Mouse (Mus musculus): Measurements from ENCODE around the gene C1rb. TPM values are rescaled to one million over a fixed set of nuclear protein-coding genes. Genes with fewer than 3 reads are reported as not detected.

C1rb gene
- polyA plus RNA-seq, 1 experiment = not detected

GRCm38 (mm10) chr6:124582231-124582630 lies 12.1 kb downstream of the C1rb start:
- no peaks in the 10 kb centered on the region for H3K36me3 ChIP-seq (ENCODE audit: control insufficient read depth, insufficient read depth, low read length)
- H3K27me3 ChIP-seq (ENCODE audit: control insufficient read depth, insufficient read depth, low read length) = no peaks in the 10 kb centered on the region
- TF ChIP-seq CTCF (IDR thresholded peaks at IDR 0.05; ENCODE audit: extremely low read depth, insufficient read length, insufficient replicate concordance, low read depth, low read length) (no peak), POLR2A (IDR thresholded peaks at IDR 0.05; ENCODE audit: low read depth, low read length) (no peak)
- WGBS = 97% methylated on average over 1 of the region's 1 CpGs
- H3K27ac ChIP-seq (ENCODE audit: insufficient read depth, low read depth, low read length) = no peak overlapping the region
- H3K4me1 ChIP-seq (ENCODE audit: control insufficient read depth, insufficient read depth, insufficient read length, low read length) = no peaks in the 10 kb centered on the region
- no peak overlapping the region for H3K4me3 ChIP-seq (ENCODE audit: low read depth, low read length)

- Histone ChIP-seq H3K4me3 (ENCODE audit: low read depth, low read length) (no peak overlapping the region), H3K27ac (ENCODE audit: insufficient read depth, low read depth, low read length) (no peak overlapping the region), H3K36me3 (ENCODE audit: control insufficient read depth, insufficient read depth, low read length) (no peaks in the 10 kb centered on the region), H3K27me3 (ENCODE audit: control insufficient read depth, insufficient read depth, low read length) (no peaks in the 10 kb centered on the region), H3K4me1 (ENCODE audit: control insufficient read depth, insufficient read depth, insufficient read length, low read length) (no peaks in the 10 kb centered on the region)
- 62% methylated on average over 3 of the region's 3 CpGs for WGBS
- no peak for TF ChIP-seq CTCF (IDR thresholded peaks at IDR 0.05; ENCODE audit: extremely low read depth, insufficient read length, insufficient replicate concordance, low read depth, low read length)
These were observed 14.8 kb downstream of the C1rb start for GRCm38 (mm10) chr6:124584935-124585334.

GRCm38 (mm10) chr6:124585761-124586160 lies 15.7 kb downstream of the C1rb start:
- no peak overlapping the region for H3K4me3 ChIP-seq (ENCODE audit: low read depth, low read length)
- H3K4me1 ChIP-seq (ENCODE audit: control insufficient read depth, insufficient read depth, insufficient read length, low read length) = no peaks in the 10 kb centered on the region
- 87% methylated on average over 3 of the region's 3 CpGs for WGBS
- H3K27me3 ChIP-seq (ENCODE audit: control insufficient read depth, insufficient read depth, low read length) = no peaks in the 10 kb centered on the region
- no peaks in the 10 kb centered on the region for H3K36me3 ChIP-seq (ENCODE audit: control insufficient read depth, insufficient read depth, low read length)
- H3K27ac ChIP-seq (ENCODE audit: insufficient read depth, low read depth, low read length) = no peak overlapping the region
- TF ChIP-seq POLR2A (IDR thresholded peaks at IDR 0.05; ENCODE audit: low read depth, low read length) = no peak

DNA sequence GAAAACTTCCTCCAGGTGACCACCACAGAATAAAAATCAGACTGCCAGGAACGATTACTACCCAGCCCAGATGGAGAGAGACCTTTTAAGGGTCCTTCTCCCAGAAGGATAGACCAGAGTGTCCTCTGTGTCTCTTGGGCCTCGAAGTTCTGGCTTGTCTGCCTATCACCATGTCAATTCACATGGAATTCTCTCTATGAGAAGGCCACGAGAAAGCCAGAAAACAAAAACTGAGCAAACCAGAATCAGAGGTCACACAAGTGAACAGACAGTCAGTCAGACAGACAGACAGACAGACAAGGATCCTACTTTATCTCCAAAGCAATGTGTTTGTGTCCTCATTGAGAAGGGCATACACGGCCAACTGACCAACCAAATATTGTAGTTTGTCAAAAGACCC lies 16.2 kb downstream of the C1rb start:
- H3K36me3 ChIP-seq (ENCODE audit: control insufficient read depth, insufficient read depth, low read length) = no peaks in the 10 kb centered on the region
- no peak for TF ChIP-seq CTCF (IDR thresholded peaks at IDR 0.05; ENCODE audit: extremely low read depth, insufficient read length, insufficient replicate concordance, low read depth, low read length)
- TF ChIP-seq POLR2A (IDR thresholded peaks at IDR 0.05; ENCODE audit: low read depth, low read length) = no peak
- H3K27ac ChIP-seq (ENCODE audit: insufficient read depth, low read depth, low read length) = no peak overlapping the region
- no peaks in the 10 kb centered on the region for H3K27me3 ChIP-seq (ENCODE audit: control insufficient read depth, insufficient read depth, low read length)
- WGBS = 71% methylated on average over 4 of the region's 4 CpGs
- H3K4me3 ChIP-seq (ENCODE audit: low read depth, low read length) = no peak overlapping the region
- no peaks in the 10 kb centered on the region for H3K4me1 ChIP-seq (ENCODE audit: control insufficient read depth, insufficient read depth, insufficient read length, low read length)

DNA sequence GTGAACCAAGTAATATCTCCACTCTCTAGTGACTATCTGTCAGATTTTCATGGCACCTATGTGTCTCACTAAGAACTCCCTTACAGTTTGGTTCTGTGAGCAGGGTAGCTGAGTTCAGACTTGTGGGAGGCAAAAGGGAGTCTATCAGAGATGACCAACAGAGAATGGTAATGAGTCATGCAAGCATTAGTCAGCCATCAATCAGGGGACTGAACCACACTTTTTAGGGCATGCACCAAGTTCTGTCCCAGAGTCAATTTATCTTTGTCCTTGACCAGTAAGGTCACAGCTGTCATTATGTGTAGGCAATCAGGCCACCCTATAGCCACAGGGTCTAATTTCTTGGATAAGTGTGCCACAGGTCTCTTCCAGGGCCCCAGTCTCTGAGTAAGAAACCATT lies 18.7 kb downstream of the C1rb start:
- no peak overlapping the region for H3K4me3 ChIP-seq (ENCODE audit: low read depth, low read length)
- no peak overlapping the region for H3K27ac ChIP-seq (ENCODE audit: insufficient read depth, low read depth, low read length)
- no peaks in the 10 kb centered on the region for H3K36me3 ChIP-seq (ENCODE audit: control insufficient read depth, insufficient read depth, low read length)
- TF ChIP-seq CTCF (IDR thresholded peaks at IDR 0.05; ENCODE audit: extremely low read depth, insufficient read length, insufficient replicate concordance, low read depth, low read length) (no peak), POLR2A (IDR thresholded peaks at IDR 0.05; ENCODE audit: low read depth, low read length) (no peak)
- no peaks in the 10 kb centered on the region for H3K27me3 ChIP-seq (ENCODE audit: control insufficient read depth, insufficient read depth, low read length)
- H3K4me1 ChIP-seq (ENCODE audit: control insufficient read depth, insufficient read depth, insufficient read length, low read length) = no peaks in the 10 kb centered on the region

DNA sequence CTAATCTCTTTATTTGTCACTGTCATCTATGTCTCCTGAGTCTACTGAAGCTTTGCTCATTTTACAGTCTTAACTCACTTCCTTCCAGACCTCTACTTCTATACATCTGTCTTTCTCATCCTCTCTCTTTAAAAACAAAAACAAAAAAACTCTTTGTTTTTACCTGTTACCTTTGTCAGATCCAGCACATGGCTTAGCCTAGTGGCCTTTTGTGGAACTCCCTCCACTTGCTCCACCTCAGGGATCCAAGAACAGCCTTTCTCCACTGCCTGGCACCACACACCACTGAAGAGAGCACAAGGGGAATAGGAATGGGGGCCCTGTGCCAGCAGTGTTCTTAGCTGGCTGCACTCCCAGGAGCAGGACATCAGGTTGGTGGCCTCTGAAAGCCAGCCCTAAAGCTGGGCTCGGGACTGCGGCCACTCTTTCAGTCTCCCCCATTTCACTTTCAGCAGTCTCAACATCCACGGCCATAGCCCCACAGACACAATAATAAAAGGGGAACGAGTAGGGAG lies 22.1 kb downstream of the C1rb start:
- Histone ChIP-seq H3K4me1 (ENCODE audit: control insufficient read depth, insufficient read depth, insufficient read length, low read length) (no peaks in the 10 kb centered on the region), H3K27me3 (ENCODE audit: control insufficient read depth, insufficient read depth, low read length) (no peaks in the 10 kb centered on the region), H3K27ac (ENCODE audit: insufficient read depth, low read depth, low read length) (no peak overlapping the region), H3K4me3 (ENCODE audit: low read depth, low read length) (no peak overlapping the region), H3K36me3 (ENCODE audit: control insufficient read depth, insufficient read depth, low read length) (no peaks in the 10 kb centered on the region)
- 81% methylated on average over 4 of the region's 4 CpGs for WGBS
- TF ChIP-seq POLR2A (IDR thresholded peaks at IDR 0.05; ENCODE audit: low read depth, low read length) (no peak), CTCF (IDR thresholded peaks at IDR 0.05; ENCODE audit: extremely low read depth, insufficient read length, insufficient replicate concordance, low read depth, low read length) (no peak)

GRCm38 (mm10) chr6:124593121-124593520 lies 23.0 kb downstream of the C1rb start:
- Histone ChIP-seq H3K4me3 (ENCODE audit: low read depth, low read length) (no peak overlapping the region), H3K36me3 (ENCODE audit: control insufficient read depth, insufficient read depth, low read length) (no peaks in the 10 kb centered on the region), H3K27me3 (ENCODE audit: control insufficient read depth, insufficient read depth, low read length) (no peaks in the 10 kb centered on the region), H3K27ac (ENCODE audit: insufficient read depth, low read depth, low read length) (no peak overlapping the region), H3K4me1 (ENCODE audit: control insufficient read depth, insufficient read depth, insufficient read length, low read length) (no peaks in the 10 kb centered on the region)
- 73% methylated on average over 8 of the region's 8 CpGs for WGBS
- TF ChIP-seq CTCF (IDR thresholded peaks at IDR 0.05; ENCODE audit: extremely low read depth, insufficient read length, insufficient replicate concordance, low read depth, low read length) = no peak
- TF ChIP-seq POLR2A (IDR thresholded peaks at IDR 0.05; ENCODE audit: low read depth, low read length) = no peak

DNA sequence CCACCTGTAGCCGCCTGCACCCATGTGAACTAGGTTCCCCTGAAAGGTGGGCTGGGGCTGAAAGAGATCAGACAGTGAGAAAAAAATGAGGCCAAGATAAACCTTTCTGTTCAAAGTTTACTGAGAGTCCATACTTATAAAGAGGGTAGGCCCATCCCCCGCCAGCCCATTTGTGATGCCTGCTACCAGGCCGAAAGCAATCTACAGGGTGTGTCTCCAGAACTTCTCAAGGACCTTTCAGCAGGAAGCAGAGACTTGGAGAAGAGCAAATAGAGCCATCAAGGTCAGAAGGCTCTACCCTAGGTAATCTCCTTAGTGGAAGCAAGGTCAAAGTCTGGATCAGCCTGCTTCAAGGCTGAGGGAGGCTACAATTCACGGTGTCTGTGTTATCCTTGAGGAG lies 31.9 kb downstream of the C1rb start:
- TF ChIP-seq POLR2A (IDR thresholded peaks at IDR 0.05; ENCODE audit: low read depth, low read length) (no peak), CTCF (IDR thresholded peaks at IDR 0.05; ENCODE audit: extremely low read depth, insufficient read length, insufficient replicate concordance, low read depth, low read length) (no peak)
- Histone ChIP-seq H3K27me3 (ENCODE audit: control insufficient read depth, insufficient read depth, low read length) (no peaks in the 10 kb centered on the region), H3K27ac (ENCODE audit: insufficient read depth, low read depth, low read length) (no peak overlapping the region), H3K4me3 (ENCODE audit: low read depth, low read length) (no peak overlapping the region), H3K36me3 (ENCODE audit: control insufficient read depth, insufficient read depth, low read length) (no peaks in the 10 kb centered on the region), H3K4me1 (ENCODE audit: control insufficient read depth, insufficient read depth, insufficient read length, low read length) (0 out of 2 replicates have a peak, but pooled peaks cover 1% of the 10 kb centered on the region)
- 60% methylated on average over 4 of the region's 4 CpGs for whole genome bisulfite sequencing

Measured in small intestine, adult 2 months (tissue).